Mouse (Mus musculus): Measurements from ENCODE around the gene Lnp1.
"Not testable (repeated sequence)": the region's sequence is repeated elsewhere in the genome, so short reads cannot be mapped to it uniquely, and the experiment has no call there.

Gene Lnp1

DNA sequence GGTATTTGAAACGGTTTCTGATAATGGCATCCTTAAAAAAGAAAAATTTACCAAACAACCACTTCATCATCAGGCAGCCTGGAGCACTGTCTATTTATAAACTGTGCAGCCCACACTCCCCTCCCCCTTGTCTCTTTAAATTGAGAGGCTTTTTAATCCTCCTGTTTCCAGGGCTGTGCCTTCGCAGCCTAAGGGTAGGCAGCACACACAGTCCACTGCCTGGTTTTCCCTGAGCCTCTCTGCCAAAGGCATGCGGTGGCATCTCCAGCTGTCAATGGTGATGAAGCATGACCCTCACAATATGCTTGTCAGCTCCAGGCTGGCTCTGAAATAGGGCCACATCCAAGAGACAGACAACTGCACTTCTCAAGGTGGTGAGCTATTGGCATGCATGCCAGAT is at the start of gene Lnp1:
Lnp1 (minus strand) TSS at position 39 of the 400 bp plus-strand sequence.
- DNase-seq (ENCODE audit: low spot score), result no peak

DNA sequence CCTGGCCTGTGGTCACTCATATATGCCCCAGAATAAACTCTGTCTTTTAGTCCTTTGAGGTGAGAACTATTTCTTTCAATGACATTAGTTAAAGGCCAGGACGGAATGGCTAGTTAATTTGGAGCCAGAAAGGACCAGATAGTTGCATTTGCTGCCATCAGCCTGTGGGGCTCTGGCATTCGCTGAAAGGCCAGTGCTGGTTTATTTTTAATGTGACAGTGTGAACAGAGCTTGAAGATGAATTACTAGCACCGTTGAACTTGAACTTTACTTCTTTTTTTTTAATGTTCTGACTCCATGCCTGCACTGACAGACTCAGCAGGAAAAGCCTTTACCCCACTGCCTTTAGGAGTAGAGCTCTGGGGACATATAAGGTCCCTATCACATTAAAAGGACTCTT is 46.8 kb upstream of the Lnp1 start:
- no peak for DNase-seq (ENCODE audit: low spot score)

DNA sequence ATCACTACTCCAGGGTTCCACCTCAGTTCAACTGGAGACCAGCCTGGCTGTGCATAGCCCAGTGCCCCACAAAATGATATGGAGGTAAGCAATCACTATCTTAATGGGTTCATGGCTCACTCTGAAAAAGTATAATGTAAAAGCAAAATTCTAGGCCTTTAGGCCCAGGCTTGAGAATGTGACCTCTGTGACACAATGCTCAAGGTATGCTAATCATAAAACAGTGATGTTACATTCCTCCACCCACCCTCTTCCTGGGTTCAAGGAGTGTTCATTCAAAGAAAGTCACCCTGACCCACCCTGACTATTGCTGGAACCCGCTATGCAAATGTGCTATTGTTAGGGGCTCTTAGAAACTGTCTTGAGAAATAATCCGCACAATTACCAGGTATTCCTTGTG is 30.4 kb upstream of the Lnp1 start:
- not testable (repeated sequence) for DNase-seq (ENCODE audit: low spot score)

DNA sequence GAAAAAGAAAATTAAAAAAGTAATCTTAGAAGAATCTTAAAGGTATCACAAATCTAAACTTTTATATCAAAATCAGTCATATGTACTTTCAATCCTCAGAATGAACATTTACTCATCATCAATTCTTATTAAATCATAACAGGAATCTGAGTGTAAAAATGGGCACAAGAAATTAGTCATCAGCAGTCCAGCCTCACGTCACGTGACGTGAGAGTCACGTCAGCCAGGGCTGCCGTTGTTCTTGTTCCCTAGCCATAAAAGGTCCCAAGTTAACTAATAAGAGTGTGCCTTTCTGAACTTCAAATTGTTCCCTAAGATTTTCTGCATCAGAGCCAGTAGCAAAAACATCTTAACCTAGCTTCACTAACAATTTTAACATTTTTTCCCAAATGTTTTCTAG is 21.2 kb upstream of the Lnp1 start:
- DNase-seq (ENCODE audit: low spot score), result no peak

DNA sequence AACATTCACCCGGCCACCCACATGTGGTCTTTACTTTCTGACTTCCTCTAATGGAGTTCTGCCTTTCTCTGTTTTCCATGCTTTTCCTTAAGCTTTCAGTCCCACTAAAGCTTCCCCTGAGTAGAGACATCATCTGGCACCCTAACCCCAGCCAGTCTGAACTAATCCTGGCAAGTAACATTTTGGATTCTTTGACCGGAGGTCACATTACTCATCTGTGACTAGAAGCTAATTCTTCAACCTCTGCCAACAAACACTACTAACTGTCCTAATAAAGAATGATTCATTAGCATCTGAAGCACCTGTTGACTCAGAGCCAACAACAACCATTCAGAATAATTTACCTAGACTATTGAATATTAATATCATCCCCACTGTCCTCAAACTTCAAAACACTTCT is 14.5 kb upstream of the Lnp1 start:
- DNase-seq (ENCODE audit: low spot score), result no peak

DNA sequence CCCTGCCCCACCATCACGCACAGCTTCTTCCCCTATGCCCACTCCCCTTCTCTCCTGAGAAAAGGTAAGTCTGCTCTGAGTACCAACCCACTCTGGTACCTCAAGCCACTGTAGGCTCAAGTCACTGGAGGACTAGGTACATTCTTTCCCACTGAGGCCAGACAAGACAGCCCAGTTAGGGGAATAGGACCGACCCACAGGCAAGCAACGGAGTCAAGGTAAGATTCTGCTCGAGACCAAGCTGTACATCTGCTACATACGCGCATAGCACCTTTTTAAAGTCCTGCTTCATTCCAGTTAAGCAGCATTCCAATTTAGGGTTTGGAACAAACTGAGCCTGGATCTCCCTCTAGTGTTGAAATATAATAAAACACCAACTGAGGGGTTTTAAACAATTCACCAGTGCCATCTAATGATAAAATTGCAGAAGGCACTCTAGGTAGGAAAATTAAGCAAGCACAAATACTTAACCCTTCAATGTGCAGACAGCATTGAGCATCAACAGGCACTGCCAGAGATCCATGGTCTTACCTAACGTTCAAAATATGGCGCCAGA is 7.7 kb downstream of the Lnp1 start:
- DNase-seq (ENCODE audit: low spot score), result peak; percentile 39

DNA sequence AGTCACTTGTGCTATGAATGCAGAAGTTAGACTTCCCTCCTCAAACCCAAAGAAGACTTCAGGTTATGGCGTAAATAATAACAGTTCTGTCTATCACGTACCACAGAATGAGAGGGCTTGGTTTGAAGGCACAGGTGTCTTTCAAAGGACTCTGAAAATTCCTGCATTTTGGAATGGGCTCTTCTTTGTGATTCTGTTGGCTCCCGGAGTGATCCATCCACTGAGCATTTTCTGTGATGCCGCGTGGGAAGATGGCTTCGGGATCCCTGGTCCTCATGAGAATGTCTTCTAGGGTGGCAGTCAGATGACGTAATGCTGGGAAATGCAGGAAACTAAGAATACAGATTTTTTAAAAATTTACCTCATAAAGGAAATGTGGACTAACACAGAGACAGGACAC is 10.6 kb downstream of the Lnp1 start:
- no peak for DNase-seq (ENCODE audit: low spot score)

DNA sequence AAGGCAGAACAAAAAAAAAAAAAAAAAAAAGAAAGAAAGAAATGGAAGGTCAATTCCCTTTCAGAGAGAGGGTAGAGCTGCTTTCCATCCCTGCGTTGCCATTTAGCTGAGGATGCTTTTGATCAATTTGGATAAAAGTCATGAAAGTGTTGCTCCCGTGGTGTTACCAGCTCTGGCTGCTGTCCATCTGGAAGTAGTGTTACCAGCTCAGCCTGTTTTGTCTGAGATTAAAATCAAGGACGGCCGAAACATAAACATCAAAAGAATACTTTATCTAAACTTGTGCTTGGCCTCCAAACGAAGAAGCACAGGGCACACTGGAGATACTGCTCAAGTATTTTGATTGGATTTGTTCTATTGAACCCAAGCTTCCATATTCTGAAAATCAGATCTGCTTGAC is 18.9 kb downstream of the Lnp1 start:
- peak; percentile 2 for DNase-seq (ENCODE audit: low spot score)

DNA sequence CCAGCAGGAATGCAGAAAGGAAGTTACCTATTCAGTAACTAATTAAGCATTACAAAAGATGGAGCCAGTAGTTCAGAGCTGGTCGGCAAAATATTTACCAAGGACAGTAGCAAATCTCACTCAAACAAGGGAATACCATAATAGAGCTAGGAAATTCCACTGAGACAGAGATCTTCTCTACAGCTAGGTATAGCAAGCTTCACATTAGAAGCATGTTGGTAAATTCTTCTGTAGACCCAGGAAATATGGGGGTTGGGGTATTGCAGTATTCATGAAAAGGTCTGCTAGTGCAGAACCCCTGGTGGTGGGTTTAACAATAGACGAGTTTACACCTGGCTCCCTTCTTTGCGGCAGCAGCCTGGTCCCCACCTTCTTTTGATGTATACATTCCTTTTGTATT is 25.7 kb downstream of the Lnp1 start:
- DNase-seq (ENCODE audit: low spot score), result not testable (repeated sequence)

DNA sequence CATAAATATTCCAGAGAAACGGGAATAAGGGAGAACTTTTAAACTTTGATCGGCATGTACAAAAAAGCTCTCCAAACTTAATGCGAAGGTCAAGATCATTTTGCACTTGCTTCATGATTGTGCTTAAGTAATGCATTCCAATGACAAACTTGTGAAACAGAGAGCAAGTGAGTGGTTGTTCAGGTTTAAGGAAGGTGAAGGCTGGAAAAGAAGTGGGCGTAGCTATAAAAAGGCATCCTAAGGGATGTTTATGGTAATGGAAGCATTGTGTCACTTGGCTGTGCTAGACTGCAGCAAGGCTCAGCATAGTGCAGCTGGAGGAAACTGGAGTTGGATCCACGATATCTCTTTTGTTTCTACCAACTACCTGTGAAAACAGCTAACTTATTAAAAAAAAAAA is 36.3 kb downstream of the Lnp1 start:
- DNase-seq (ENCODE audit: low spot score), result no peak

DNA sequence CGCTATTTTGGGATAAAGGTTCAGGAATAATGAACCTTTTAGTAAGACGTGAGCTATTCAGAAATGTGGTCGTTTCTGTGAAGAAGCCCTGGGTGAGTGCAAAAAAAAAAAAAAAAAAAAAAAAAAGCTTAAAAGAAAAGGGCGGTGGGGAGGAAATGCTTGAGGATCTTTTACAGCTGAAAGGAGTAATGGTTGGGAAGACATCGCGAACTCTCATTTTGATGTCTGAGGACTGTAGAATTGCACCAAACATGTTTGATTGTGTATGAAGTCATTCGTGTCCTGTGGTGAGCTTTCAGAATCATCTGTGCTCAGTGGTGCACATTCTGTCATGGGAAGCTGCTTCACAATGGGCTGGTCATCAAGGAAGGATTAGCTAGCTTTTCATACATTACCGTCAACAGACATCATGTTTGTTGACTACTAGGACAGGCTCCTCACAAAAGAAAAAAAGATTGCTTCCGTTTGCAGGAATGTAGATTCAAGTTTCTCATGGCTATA is 41.2 kb downstream of the Lnp1 start:
- no peak for DNase-seq (ENCODE audit: low spot score)

DNA sequence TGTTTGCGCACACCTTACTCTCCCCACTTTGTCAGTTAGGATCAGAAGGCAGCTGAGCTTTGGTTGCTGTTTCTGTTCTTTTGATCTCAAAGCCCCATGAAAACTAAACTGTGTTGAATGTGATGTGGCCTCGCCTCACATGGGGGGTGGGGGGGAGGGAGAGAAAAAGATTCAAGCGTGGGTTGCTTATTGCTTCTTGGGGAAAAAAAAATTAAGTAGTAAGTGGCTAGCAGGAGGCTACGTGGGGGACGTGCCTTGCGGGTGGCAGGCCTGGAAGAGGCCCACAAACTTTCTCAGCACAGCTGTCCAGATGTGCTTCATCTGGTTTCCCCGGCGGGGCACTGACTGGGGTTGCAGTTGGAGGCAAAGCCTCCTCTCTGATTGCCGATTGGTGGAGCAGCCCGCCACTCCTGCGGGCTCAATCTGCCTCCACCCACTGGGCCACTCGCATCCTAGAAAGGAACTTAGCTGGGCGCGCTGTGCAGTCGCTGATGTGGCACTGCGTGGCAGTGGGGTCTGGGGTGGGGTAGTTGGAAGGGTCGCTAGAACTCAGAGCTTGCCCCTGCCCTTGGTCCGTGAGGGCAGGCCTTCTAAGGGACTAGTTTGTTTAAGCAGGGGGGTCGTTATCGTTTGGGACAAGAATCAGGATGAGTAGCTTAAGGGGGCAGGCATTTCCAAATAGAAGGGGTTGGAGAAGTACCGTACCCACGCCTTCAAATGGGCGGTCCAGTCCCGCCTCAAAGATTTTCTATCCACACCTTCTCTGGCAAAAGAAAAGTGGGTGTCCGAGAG is 41.8 kb downstream of the Lnp1 start, which contains the start of gene Tmem45a:
Tmem45a (minus strand) TSS at position 343 of the 792 bp plus-strand sequence.
- DNase-seq (ENCODE audit: low spot score), result peak; percentile 78

DNA sequence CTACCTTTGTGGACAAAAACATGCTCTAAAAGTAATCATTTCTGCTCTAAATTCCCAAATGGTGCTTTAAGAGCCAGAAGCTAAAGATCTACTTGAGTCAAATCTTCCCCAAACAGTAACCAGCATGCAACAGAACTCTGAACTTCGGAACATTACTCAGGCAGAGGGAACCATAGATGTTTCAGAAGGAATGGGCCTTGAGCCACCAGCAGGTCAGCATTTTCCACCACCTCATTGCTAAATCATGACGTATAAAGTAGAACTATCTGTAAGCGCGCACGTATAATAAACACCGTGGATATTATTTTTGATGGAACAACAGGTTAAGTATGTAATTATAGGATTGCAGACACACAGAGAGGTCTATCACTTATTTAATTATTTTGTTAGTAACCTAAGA is 43.0 kb downstream of the Lnp1 start:
- no peak for DNase-seq (ENCODE audit: low spot score)

DNA sequence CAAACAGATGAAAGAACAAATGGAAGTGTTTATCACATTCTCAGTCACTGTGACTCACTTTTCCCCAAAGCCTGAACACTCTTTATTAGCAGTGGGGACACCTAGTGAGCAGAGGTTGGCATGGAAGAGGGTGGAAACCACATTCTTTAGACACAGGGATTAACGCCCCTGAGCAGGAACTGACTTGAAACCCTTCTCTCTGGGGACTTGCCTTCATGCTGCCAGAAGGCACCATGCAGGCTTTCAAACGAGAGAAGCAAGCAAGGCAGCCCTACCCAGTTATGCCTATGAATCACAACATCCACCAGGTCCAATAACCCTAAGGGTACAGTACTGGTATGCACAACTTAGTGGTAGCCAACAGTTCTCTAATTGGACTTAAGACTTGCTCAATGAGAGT is 54.5 kb downstream of the Lnp1 start:
- no peak for DNase-seq (ENCODE audit: low spot score)

DNA sequence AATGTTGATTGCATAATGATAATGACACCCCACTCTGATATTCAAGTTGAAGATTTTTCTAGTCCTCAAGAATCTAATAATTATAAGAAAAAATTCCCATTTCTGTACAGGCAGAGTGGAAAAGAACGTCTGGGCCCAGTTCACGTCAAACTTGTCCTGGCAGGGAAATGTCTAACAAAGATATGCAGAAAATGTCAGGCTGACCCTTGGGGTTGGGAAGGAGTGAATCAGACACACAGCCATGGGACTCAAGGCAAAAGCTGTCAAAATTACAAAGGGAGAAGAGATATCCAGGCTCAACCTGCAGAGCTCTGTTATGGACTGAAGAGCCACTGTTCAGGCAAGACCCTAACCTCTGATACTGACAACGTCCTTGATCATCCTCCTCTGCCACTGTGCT is 57.4 kb downstream of the Lnp1 start:
- DNase-seq (ENCODE audit: low spot score), result no peak

DNA sequence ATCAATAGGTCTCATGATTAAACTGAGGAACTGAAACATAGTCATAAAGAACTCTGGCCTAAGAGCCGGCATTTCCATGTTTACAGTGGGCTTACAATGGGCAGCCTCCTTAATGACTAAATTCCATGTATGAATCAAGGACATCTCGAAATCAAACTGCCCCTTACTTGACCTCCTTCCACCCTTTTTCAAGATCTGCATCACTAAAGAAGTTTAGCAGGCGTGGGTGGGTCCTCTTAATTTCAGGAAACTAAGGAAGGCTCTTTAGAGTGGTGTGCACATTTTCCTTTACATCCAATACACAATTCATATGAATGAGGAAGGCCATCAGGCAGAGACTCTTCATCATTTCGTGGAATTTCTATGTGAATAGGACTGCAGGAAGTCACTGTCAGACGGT is 59.5 kb downstream of the Lnp1 start:
- DNase-seq (ENCODE audit: low spot score), result no peak

DNA sequence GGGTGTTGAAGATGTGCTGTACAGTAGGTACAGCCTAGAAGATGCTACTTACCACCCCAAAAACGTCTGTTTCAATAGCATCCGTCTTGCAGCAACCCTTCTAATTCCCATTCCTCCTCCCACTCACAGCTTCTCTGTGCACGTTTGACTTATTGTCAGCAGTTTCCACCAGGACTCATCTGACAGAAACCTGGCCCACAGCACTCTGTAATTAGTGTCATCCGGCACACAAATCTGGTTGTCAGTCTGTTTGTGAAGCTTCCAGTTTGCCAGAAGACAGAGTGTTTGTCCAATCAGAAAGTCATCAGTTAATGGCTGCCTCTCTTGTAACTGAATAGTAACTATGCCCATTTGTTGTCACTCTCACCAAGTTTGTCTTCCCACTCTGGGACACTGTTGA is 60.3 kb downstream of the Lnp1 start:
- no peak for DNase-seq (ENCODE audit: low spot score)

Data from lung, postnatal 25 days (tissue).